16 mouse cellular contexts compared by ENCODE assay signal in genomic region chr1:167583888-167584287, GRCm38 (mm10). TPM values are rescaled to one million over a fixed set of nuclear protein-coding genes. Genes with fewer than 3 reads are reported as not detected.
A peak's percentile ranks its signal among the peaks of the same experiment; 100 is the strongest.
DNase-seq lines count a peak whose midpoint lies in the region; ATAC-seq and TF ChIP-seq lines count a peak whose summit lies in the region.
"Had no signal": no experiment of that assay in that cellular context is flagged by ENCODE, and none has a peak within 500 bp of the region (broad histone marks: within the 10 kb centered on the region; RNA-seq: fewer than 3 reads in every experiment).

No protein-coding gene starts in this region.

- peak; percentile 29; the same call in 1 of the 2 replicates for ATAC-seq in liver, embryonic 11.5 days (replicated peaks; ENCODE audit: low FRiP score)
- no peak for ATAC-seq in liver, postnatal 0 days
- ATAC-seq in forebrain, embryonic 11.5 days (replicated peaks; ENCODE audit: low FRiP score), result peak; percentile 81
- peak; percentile 67; the same call in 1 of the 2 replicates for ATAC-seq in hindbrain, embryonic 16.5 days

- intact Hi-C loops in gastrocnemius, adult 2 months (cut with DNase I), result no loop called here

- H3K9ac ChIP-seq in liver, embryonic 11.5 days (ENCODE audit: low read depth, low read length), result no peak overlapping the region
- no peak overlapping the region for H3K9ac ChIP-seq in liver, postnatal 0 days (replicated peaks)
- no peak overlapping the region for H3K9ac ChIP-seq in forebrain, embryonic 11.5 days (ENCODE audit: low read length)
- H3K9ac ChIP-seq in hindbrain, embryonic 16.5 days (ENCODE audit: low read depth, low read length), result no peak overlapping the region
- H3K9ac ChIP-seq: stomach, embryonic 15.5 days had no signal

- no peak overlapping the region for H3K4me2 ChIP-seq in liver, embryonic 11.5 days
- no peak overlapping the region for H3K4me2 ChIP-seq in liver, postnatal 0 days (ENCODE audit: low read depth, low read length)
- no peak overlapping the region for H3K4me2 ChIP-seq in forebrain, embryonic 11.5 days (ENCODE audit: low read depth, low read length, severe bottlenecking)
- H3K4me2 ChIP-seq in hindbrain, embryonic 16.5 days (ENCODE audit: low read length), result no peak overlapping the region; the same call in 1 of the 2 replicates
- H3K4me2 ChIP-seq: stomach, embryonic 15.5 days had no signal

- no peak overlapping the region for H3K4me3 ChIP-seq in liver, embryonic 11.5 days (ENCODE audit: low read depth, low read length)
- H3K4me3 ChIP-seq in liver, postnatal 0 days (ENCODE audit: low read depth, low read length), result no peak overlapping the region
- H3K4me3 ChIP-seq in forebrain, embryonic 11.5 days (ENCODE audit: low read depth, low read length), result no peak overlapping the region
- H3K4me3 ChIP-seq in hindbrain, embryonic 16.5 days (ENCODE audit: low read length), result no peak overlapping the region
- H3K4me3 ChIP-seq in gastrocnemius, adult 2 months, result no peak overlapping the region
- no peak overlapping the region for H3K4me3 ChIP-seq in lung, adult 2 months (replicated peaks; ENCODE audit: extremely low read depth, low read depth, low read length)
- H3K4me3 ChIP-seq: heart, adult 2 months; myocyte; stomach, embryonic 15.5 days had no signal

- no peaks in the 10 kb centered on the region; the same call in 1 of the 2 replicates for H3K27me3 ChIP-seq in liver, embryonic 11.5 days (replicated peaks; ENCODE audit: control insufficient read depth, insufficient read depth, low read length)
- no peaks in the 10 kb centered on the region for H3K27me3 ChIP-seq in liver, postnatal 0 days (ENCODE audit: insufficient read depth, low read length)
- H3K27me3 ChIP-seq in forebrain, embryonic 11.5 days (ENCODE audit: control insufficient read depth, insufficient read depth, low read length), result no peaks in the 10 kb centered on the region
- no peaks in the 10 kb centered on the region for H3K27me3 ChIP-seq in hindbrain, embryonic 16.5 days (replicated peaks; ENCODE audit: control insufficient read depth, insufficient read depth, low read length)
- H3K27me3 ChIP-seq: stomach, embryonic 15.5 days had no signal

- 60% methylated on average over 12 of the region's 12 CpGs for WGBS in liver, embryonic 11.5 days
- 54% methylated on average over 12 of the region's 12 CpGs for WGBS in liver, postnatal 0 days (ENCODE audit: insufficient replicate concordance)
- 31% methylated on average over 12 of the region's 12 CpGs for WGBS in forebrain, embryonic 11.5 days
- 23% methylated on average over 12 of the region's 12 CpGs for WGBS in hindbrain, embryonic 16.5 days
- WGBS in lung, adult 2 months, result 54% methylated on average over 12 of the region's 12 CpGs

- no peak for TF ChIP-seq POLR2A in lung, adult 2 months (IDR thresholded peaks at IDR 0.05; ENCODE audit: borderline replicate concordance, extremely low read depth, low read depth, low read length)

- DNase-seq in liver, embryonic 11.5 days (ENCODE audit: low spot score), result no peak
- DNase-seq in liver, postnatal 0 days, result no peak
- no peak for DNase-seq in forebrain, embryonic 11.5 days (ENCODE audit: low spot score)
- DNase-seq in retina, embryonic 14.5 days (ENCODE audit: low spot score), result peak; percentile 46
- no peak for DNase-seq in gastrocnemius, adult 2 months
- no peak for DNase-seq in lung, adult 2 months
- DNase-seq in spleen, postnatal 14 days (ENCODE audit: low spot score in 2 of 2), result no peak
- DNase-seq: cerebellum, adult 11 months; heart, adult 2 months; left cerebral cortex, postnatal 4 days; lung, postnatal 10 days had no signal

- H3K27ac ChIP-seq in liver, embryonic 11.5 days (ENCODE audit: low read depth, low read length), result no peak overlapping the region
- no peak overlapping the region for H3K27ac ChIP-seq in liver, postnatal 0 days (ENCODE audit: low read depth)
- no peak overlapping the region; the same call in 1 of the 2 replicates for H3K27ac ChIP-seq in forebrain, embryonic 11.5 days (ENCODE audit: low read depth, low read length)
- H3K27ac ChIP-seq in hindbrain, embryonic 16.5 days (ENCODE audit: low read depth, low read length), result no peak overlapping the region
- no peak overlapping the region for H3K27ac ChIP-seq in gastrocnemius, adult 2 months
- H3K27ac ChIP-seq: heart, adult 2 months; kidney, postnatal 0 days; stomach, embryonic 15.5 days had no signal

- no peaks in the 10 kb centered on the region for H3K36me3 ChIP-seq in liver, embryonic 11.5 days (ENCODE audit: control insufficient read depth, insufficient read depth, low read length)
- no peaks in the 10 kb centered on the region for H3K36me3 ChIP-seq in liver, postnatal 0 days (replicated peaks; ENCODE audit: insufficient read depth, low read length)
- H3K36me3 ChIP-seq in forebrain, embryonic 11.5 days (ENCODE audit: control insufficient read depth, insufficient read depth, low read length), result no peaks in the 10 kb centered on the region
- no peaks in the 10 kb centered on the region for H3K36me3 ChIP-seq in hindbrain, embryonic 16.5 days (ENCODE audit: control insufficient read depth, insufficient read depth, low read length)
- H3K36me3 ChIP-seq: stomach, embryonic 15.5 days had no signal

- H3K4me1 ChIP-seq in liver, embryonic 11.5 days (replicated peaks; ENCODE audit: control insufficient read depth, insufficient read depth, low read length), result no peaks in the 10 kb centered on the region
- no peaks in the 10 kb centered on the region for H3K4me1 ChIP-seq in liver, postnatal 0 days (ENCODE audit: insufficient read depth)
- peaks cover 8% of the 10 kb centered on the region; the same call in 1 of the 2 replicates for H3K4me1 ChIP-seq in forebrain, embryonic 11.5 days (replicated peaks; ENCODE audit: control insufficient read depth, insufficient read depth, low read length)
- H3K4me1 ChIP-seq in hindbrain, embryonic 16.5 days (ENCODE audit: control insufficient read depth, insufficient read depth, low read depth, low read length), result peaks cover 3% of the 10 kb centered on the region
- no peaks in the 10 kb centered on the region for H3K4me1 ChIP-seq in lung, adult 2 months (ENCODE audit: control insufficient read depth, insufficient read depth, low read length)
- H3K4me1 ChIP-seq: stomach, embryonic 15.5 days had no signal

- TF ChIP-seq EP300 in liver, postnatal 0 days (IDR thresholded peaks at IDR 0.05; ENCODE audit: low read depth), result no peak

- TF ChIP-seq CTCF in liver, postnatal 0 days (IDR thresholded peaks at IDR 0.05; ENCODE audit: low read depth), result no peak
- no peak for TF ChIP-seq CTCF in gastrocnemius, adult 2 months (IDR thresholded peaks at IDR 0.05)
- no peak for TF ChIP-seq CTCF in lung, adult 2 months (IDR thresholded peaks at IDR 0.05; ENCODE audit: insufficient read depth, low read length)

- no peaks in the 10 kb centered on the region for H3K9me3 ChIP-seq in liver, embryonic 11.5 days (ENCODE audit: control insufficient read depth, low read length)
- H3K9me3 ChIP-seq in liver, postnatal 0 days (ENCODE audit: low read length), result no peaks in the 10 kb centered on the region
- H3K9me3 ChIP-seq in forebrain, embryonic 11.5 days (ENCODE audit: control insufficient read depth, low read length), result no peaks in the 10 kb centered on the region
- H3K9me3 ChIP-seq in hindbrain, embryonic 16.5 days (ENCODE audit: control insufficient read depth, low read length), result no peaks in the 10 kb centered on the region
- H3K9me3 ChIP-seq: stomach, embryonic 15.5 days had no signal

RNA-seq across cellular contexts. Expression of gene Rxrg, which starts 14.3 kb away (rescaled TPM):
- 2.8 and 3.0 TPM in 2 replicates for polyA plus RNA-seq in liver, embryonic 11.5 days (2014; fragmentation: Nextera tagmentation; extraction: Ambion mirVana)
- polyA plus RNA-seq in liver, postnatal 0 days (2015; fragmentation: Nextera tagmentation; extraction: Ambion mirVana), result 0.19 and 0.49 TPM in 2 replicates
- polyA plus RNA-seq in forebrain, embryonic 11.5 days (2014; fragmentation: Nextera tagmentation; extraction: Ambion mirVana), result 2.1 and 2.3 TPM in 2 replicates
- 19.7 and 21.4 TPM in 2 replicates for polyA plus RNA-seq in hindbrain, embryonic 16.5 days (2015; fragmentation: Nextera tagmentation; extraction: Ambion mirVana)
- 10 to 100 TPM; 58.4 to 59.6 TPM for total RNA-seq in gastrocnemius, adult 2 months (2021)
- polyA plus RNA-seq in lung, adult 2 months (2012; rRNA removed), result 1.7 and 4.0 TPM in 2 replicates
- polyA plus RNA-seq: C2C12 had no signal
